Mouse (Mus musculus) ES-Bruce4 (cell line): Measurements from ENCODE around the gene Dpp8.

Experiments used
- CTCF ChIP-seq: IDR thresholded peaks from one replicate; pipeline ENCODE4 v1.8.1; 2011; ENCODE audit warnings: low read depth, low read length
- POLR2A ChIP-seq: IDR thresholded peaks from one replicate; pipeline ENCODE4 v1.8.1; 2011; ENCODE audit warnings: low read length; ENCODE audit not compliant: insufficient read depth

DNA sequence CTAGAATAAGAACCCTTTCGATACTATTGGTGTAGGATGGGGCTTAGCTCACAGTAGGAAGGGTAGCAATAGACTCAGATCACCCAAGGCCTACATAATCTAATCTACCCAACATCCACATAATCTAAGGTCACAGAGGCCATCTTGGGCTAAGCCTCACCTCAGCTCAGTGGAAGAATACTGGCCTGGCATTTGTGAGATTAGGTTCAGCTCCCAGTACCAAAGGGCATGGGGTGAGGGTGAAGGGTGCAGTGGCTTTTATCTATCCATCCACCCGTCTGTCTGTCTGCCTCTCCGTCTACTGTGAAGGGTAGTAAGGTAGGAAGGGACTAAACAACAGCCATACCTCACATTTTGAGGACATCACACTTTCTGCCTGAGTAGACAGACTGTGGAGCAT is 38.4 kb downstream of the Dpp8 start:
- no peak for TF ChIP-seq CTCF
- no peak for TF ChIP-seq POLR2A
